Mouse (Mus musculus) CD4-positive, CD25-positive, alpha-beta regulatory T cell, adult 4 months (primary cell): ENCODE data around the gene C130050O18Rik. TPM values are rescaled to one million over a fixed set of nuclear protein-coding genes. Genes with fewer than 3 reads are reported as not detected.

ENCODE experiments used
- ATAC-seq: one replicate; pipeline ENCODE4 v1.8.0; 2017
- polyA plus RNA-seq, 2 experiments: library from polyadenylated mRNA; unstranded; fragments of 100-300 nt; shearing (Covaris generic); gene quantifications; one replicate each; pipeline ENCODE4 v1.2.1; 2017

The C130050O18Rik gene
- polyA plus RNA-seq, 2 experiments from 2014 or later: not detected

DNA sequence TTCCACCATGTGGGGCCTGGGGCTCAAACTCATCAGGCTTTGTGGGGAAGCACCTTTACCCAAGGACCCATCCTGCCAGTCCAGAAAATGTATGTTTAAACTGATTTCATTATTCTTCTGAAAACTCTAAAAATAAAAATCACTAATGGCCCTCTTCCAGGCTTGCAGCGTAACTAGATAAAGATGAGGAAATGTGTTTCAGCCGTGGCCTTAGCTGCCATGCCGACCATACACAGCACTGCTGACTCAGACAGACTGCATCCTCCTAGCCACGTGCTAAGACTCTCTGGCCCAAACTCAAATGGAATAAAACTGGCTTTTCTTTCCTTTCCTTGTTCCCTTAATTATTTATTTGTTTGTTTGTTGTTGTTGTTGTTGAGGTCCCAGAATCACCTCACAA is 59.8 kb downstream of the C130050O18Rik start:
- ATAC-seq: no peak

Other genes with a start within 250 kb of the C130050O18Rik start
- 10 to 100 TPM; 36.2 to 64.2 TPM for gene Sun1, start 204.6 kb upstream of the C130050O18Rik start, polyA plus RNA-seq
- gene Get4, start 153.0 kb upstream of the C130050O18Rik start, polyA plus RNA-seq: 10 to 100 TPM; 12.5 to 12.6 TPM
- gene Adap1, start 79.7 kb upstream of the C130050O18Rik start, polyA plus RNA-seq: 1 to 10 TPM; 4.8 to 6.0 TPM
- 10 to 100 TPM; 49.9 to 52.2 TPM for gene Cox19, start 53.9 kb upstream of the C130050O18Rik start, polyA plus RNA-seq
- not detected for gene Cyp2w1, start 52.7 kb upstream of the C130050O18Rik start, polyA plus RNA-seq
- 10 to 100 TPM in 1 of 2 experiments, 1 to 10 TPM in 1; 8.1 to 11.3 TPM for gene Gpr146, start 27.6 kb upstream of the C130050O18Rik start, polyA plus RNA-seq
- gene Gper1, start 17.9 kb downstream of the C130050O18Rik start, polyA plus RNA-seq: not detected
- gene 3110082I17Rik, start 55.2 kb downstream of the C130050O18Rik start, polyA plus RNA-seq: 1 to 10 TPM; 2.5 to 6.8 TPM
- gene Zfand2a, start 79.3 kb downstream of the C130050O18Rik start, polyA plus RNA-seq: 10 to 100 TPM; 10.2 to 10.6 TPM
- gene Uncx, start 138.2 kb downstream of the C130050O18Rik start, polyA plus RNA-seq: not detected